Mouse (Mus musculus): ENCODE measurements around the gene Map7. TPM values are rescaled to one million over a fixed set of nuclear protein-coding genes. Genes with fewer than 3 reads are reported as not detected.

Map7 gene
- polyA plus RNA-seq, 1 experiment, result 0.23 TPM

DNA sequence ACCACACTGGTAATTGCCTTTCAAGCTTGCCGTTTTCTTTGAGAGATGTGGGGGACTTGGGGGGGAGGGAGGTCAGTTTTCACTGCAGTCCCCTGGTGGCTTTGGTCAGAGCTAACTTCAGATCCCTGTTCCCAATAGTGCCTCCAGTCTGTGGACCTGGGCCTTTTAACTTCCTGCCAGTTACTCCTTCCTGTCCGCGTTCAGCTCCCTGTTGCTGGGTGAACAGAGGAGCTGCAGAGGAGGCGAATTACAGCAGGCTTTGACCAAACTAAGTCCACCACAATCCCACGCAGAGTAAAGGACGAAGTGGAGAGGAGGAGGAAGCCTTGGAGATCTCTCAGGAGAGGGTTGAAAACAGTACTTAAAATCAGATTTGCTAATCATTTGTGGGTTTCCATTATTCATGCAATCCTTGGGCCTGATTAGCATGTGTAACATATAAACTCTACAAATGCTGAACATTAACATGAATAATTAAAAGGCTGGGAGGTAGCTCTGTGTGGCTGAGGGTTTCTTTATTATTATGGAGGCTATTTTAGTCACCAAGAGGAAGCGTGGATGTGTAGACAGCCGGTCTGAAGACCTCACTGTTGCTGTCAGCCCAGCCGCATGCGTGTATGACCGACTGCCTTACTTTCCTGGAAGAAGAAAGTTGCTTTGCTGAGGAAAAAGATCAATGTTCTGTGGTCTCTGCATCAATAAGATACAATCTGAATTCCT is 33.6 kb downstream of the Map7 start:
- H3K4me3 ChIP-seq (ENCODE audit: insufficient read depth, low read length), result no peak overlapping the region
- TF ChIP-seq POLR2A (IDR thresholded peaks at IDR 0.05; ENCODE audit: low read depth, low read length), result no peak
- no peak for TF ChIP-seq CTCF (IDR thresholded peaks at IDR 0.05; ENCODE audit: borderline replicate concordance, insufficient read depth, low read length)
- H3K27ac ChIP-seq (ENCODE audit: insufficient read depth, low read length), result no peak overlapping the region

DNA sequence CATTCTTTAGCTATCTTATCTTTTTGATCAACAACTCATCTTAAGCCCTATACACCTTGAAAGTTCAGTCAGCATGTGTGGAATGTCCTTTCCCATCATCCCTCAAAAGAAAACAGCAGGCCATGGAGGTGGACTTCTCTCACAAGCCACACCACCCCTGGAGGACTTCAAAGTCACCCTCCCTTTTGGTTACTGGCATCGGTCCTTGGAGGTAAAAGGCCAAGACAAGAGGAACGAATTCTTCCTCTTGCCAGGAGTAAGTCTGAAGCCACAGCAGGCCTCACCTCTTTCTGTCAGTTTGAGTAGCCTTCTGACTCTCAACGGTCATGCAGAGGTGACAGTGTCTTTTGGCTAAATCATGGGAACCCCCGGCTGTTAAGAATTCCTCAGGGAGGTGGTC is 36.1 kb downstream of the Map7 start:
- TF ChIP-seq POLR2A (IDR thresholded peaks at IDR 0.05; ENCODE audit: low read depth, low read length), result no peak
- no peak for TF ChIP-seq CTCF (IDR thresholded peaks at IDR 0.05; ENCODE audit: borderline replicate concordance, insufficient read depth, low read length)
- Histone ChIP-seq H3K4me1 (ENCODE audit: control insufficient read depth, insufficient read depth, low read length) (no peaks in the 10 kb centered on the region), H3K4me3 (ENCODE audit: insufficient read depth, low read length) (no peak overlapping the region), H3K27ac (ENCODE audit: insufficient read depth, low read length) (no peak overlapping the region)

More for the DNA sequence above, 33.6 kb downstream of the Map7 start:
- no peaks in the 10 kb centered on the region for H3K4me1 ChIP-seq (ENCODE audit: control insufficient read depth, insufficient read depth, low read length)

DNA sequence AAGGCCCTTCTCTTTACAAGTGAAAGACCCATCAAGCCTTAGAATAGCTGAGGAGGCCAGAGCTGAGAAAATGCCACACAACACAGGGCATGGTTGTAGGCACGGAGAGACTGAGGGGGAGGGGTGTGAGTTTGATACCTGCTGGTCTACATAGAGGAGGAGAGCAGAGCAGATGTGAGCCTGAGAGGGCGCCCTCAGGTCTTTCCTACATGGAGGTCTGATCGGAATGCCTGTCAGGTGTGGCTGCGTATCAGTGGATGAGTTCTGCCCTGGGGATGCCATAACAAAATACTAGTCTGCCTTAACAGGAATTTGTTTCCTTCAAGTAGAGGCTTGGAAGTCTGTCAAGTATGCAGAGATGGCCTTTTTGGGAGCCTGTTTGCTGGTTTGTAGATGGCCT is 37.0 kb downstream of the Map7 start:
- no peak for TF ChIP-seq POLR2A (IDR thresholded peaks at IDR 0.05; ENCODE audit: low read depth, low read length)
- TF ChIP-seq CTCF (IDR thresholded peaks at IDR 0.05; ENCODE audit: borderline replicate concordance, insufficient read depth, low read length), result no peak
- Histone ChIP-seq H3K27ac (ENCODE audit: insufficient read depth, low read length) (no peak overlapping the region), H3K4me1 (ENCODE audit: control insufficient read depth, insufficient read depth, low read length) (no peaks in the 10 kb centered on the region), H3K4me3 (ENCODE audit: insufficient read depth, low read length) (no peak overlapping the region)

DNA sequence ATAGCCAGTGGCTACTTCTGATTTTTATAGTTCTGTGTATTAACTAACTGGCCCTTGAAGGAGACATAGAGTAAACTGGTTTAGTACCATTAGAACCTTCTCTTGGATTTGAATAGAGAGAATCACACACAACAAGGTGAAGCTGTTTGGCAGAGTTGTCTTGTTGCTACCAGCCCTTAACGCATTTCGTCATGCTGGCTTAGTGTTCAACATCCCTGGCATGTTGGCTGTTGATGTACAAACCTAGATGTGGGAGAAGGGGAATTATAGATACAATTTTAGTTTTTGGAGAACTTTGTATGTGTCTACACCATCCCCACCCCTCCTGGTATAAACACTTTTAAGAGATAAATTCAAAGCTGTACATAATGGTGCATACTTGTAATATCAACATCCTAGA is 37.5 kb downstream of the Map7 start:
- no peak overlapping the region for H3K4me3 ChIP-seq (ENCODE audit: insufficient read depth, low read length)
- H3K27ac ChIP-seq (ENCODE audit: insufficient read depth, low read length), result no peak overlapping the region
- H3K4me1 ChIP-seq (ENCODE audit: control insufficient read depth, insufficient read depth, low read length), result no peaks in the 10 kb centered on the region
- no peak for TF ChIP-seq CTCF (IDR thresholded peaks at IDR 0.05; ENCODE audit: borderline replicate concordance, insufficient read depth, low read length)
- no peak for TF ChIP-seq POLR2A (IDR thresholded peaks at IDR 0.05; ENCODE audit: low read depth, low read length)

DNA sequence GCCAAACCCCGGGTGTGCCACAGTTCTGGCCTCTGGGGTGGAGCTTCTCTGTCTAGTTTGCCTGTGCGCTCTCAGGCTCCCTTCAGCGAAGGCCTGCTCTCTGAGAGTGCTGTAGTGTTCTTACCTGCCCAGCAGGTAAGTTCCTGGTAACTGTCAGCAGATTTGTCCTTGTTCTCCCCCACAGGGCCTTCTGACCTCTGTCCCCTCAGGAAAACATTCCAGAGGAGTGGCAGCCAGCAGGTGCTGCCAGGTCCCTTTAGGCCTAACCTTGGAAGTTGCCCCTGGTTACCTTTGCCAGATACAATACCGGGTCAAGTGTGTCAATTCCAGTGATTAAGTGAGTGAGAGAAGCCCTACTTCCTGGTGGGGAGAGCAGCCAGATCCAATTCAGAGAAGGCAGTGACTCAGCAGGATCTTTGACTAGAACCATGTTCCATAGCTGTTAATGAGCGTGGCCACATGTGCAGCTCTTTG is 38.6 kb downstream of the Map7 start:
- TF ChIP-seq POLR2A (IDR thresholded peaks at IDR 0.05; ENCODE audit: low read depth, low read length), result no peak
- no peak for TF ChIP-seq CTCF (IDR thresholded peaks at IDR 0.05; ENCODE audit: borderline replicate concordance, insufficient read depth, low read length)

DNA sequence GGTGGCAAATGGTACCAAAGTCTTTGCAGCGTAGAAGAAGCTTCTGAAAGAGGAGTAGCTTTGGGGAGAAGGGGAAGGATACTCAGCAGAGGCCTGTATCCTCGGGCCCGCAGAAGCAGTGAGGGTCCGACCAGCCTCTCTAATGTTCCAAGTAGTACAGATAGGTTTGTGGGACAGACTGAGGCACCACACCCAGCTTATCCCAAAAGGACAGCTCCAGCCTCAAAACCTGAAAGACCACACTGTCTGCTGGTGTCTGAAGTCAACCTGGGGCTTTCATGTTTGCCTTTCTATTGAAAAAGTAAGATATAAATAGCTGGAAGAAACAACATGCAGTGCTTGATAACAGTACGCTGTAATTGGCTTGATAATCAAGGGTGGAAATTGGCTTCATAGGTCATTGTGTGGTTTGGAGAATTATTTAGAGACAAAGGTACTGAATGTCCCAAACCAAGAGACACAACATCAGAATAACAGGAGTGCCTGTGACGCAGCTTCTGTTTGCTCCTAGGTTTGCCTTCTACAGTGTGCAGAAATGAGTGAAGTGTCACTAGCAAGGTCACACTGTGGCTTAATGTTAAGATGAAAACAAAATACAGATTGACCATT is 42.0 kb downstream of the Map7 start:
- Histone ChIP-seq H3K27ac (ENCODE audit: insufficient read depth, low read length) (no peak overlapping the region), H3K4me3 (ENCODE audit: insufficient read depth, low read length) (no peak overlapping the region), H3K4me1 (ENCODE audit: control insufficient read depth, insufficient read depth, low read length) (no peaks in the 10 kb centered on the region)
- no peak for TF ChIP-seq POLR2A (IDR thresholded peaks at IDR 0.05; ENCODE audit: low read depth, low read length)
- TF ChIP-seq CTCF (IDR thresholded peaks at IDR 0.05; ENCODE audit: borderline replicate concordance, insufficient read depth, low read length), result no peak

More for the DNA sequence above, 38.6 kb downstream of the Map7 start:
- Histone ChIP-seq H3K27ac (ENCODE audit: insufficient read depth, low read length) (no peak overlapping the region), H3K4me1 (ENCODE audit: control insufficient read depth, insufficient read depth, low read length) (no peaks in the 10 kb centered on the region), H3K4me3 (ENCODE audit: insufficient read depth, low read length) (no peak overlapping the region)

DNA sequence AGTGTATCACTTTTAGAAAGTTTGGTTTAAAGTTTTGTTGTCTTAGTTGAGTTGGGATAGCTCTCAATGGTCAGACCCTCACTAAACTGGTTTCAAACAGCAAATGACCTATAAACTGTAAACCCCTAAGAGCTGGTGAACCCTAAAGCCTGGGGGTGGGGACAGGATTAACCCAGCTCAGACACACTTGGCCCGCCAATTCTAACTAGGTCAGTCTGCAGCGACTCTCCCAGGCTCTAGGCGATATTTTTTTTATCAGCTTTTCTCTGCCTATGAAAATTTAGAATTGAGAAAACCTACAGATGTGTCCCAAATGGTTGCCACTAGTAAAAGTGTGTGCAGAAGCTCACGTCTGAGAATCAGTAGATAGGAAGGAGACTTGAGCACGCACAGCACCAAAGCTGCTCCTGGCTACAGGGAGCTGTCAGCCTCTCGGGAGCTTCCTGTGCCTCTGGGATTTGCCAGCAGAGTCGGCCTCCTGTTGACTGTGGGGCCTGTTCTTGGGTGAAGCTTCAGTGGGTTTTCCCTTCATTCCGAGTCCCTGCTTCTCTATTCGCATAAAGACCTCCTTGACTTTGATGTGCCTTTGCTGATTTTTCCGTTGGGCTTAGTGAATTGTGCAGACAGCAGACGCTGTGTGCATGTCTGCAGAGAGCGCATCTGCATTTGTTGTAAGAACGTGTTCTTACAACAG is 46.7 kb downstream of the Map7 start:
- TF ChIP-seq POLR2A (IDR thresholded peaks at IDR 0.05; ENCODE audit: low read depth, low read length), result no peak
- TF ChIP-seq CTCF (IDR thresholded peaks at IDR 0.05; ENCODE audit: borderline replicate concordance, insufficient read depth, low read length), result no peak
- Histone ChIP-seq H3K4me1 (ENCODE audit: control insufficient read depth, insufficient read depth, low read length) (no peaks in the 10 kb centered on the region), H3K27ac (ENCODE audit: insufficient read depth, low read length) (no peak overlapping the region), H3K4me3 (ENCODE audit: insufficient read depth, low read length) (no peak overlapping the region)

DNA sequence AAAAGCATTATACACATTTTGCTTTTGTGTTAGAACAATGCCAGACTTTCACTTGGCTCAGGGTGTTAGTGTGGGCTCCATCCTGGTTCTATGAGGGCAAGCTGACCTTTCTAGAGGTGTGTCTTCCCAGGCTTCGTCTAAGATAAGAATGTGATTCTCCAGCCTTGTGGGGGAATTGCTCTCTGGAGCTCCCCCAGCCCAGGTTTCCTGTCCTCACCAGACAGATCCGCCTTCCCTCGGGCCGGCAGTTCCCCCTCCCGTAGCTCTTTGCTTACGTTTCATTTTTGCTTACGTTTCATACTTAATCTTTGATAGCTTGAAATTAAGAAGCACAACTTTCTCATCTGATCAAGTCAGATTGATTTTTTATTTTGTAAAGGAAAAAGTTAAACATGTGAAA is 48.8 kb downstream of the Map7 start:
- no peak for TF ChIP-seq POLR2A (IDR thresholded peaks at IDR 0.05; ENCODE audit: low read depth, low read length)
- no peak for TF ChIP-seq CTCF (IDR thresholded peaks at IDR 0.05; ENCODE audit: borderline replicate concordance, insufficient read depth, low read length)
- Histone ChIP-seq H3K4me3 (ENCODE audit: insufficient read depth, low read length) (no peak overlapping the region), H3K4me1 (ENCODE audit: control insufficient read depth, insufficient read depth, low read length) (no peaks in the 10 kb centered on the region), H3K27ac (ENCODE audit: insufficient read depth, low read length) (no peak overlapping the region)

DNA sequence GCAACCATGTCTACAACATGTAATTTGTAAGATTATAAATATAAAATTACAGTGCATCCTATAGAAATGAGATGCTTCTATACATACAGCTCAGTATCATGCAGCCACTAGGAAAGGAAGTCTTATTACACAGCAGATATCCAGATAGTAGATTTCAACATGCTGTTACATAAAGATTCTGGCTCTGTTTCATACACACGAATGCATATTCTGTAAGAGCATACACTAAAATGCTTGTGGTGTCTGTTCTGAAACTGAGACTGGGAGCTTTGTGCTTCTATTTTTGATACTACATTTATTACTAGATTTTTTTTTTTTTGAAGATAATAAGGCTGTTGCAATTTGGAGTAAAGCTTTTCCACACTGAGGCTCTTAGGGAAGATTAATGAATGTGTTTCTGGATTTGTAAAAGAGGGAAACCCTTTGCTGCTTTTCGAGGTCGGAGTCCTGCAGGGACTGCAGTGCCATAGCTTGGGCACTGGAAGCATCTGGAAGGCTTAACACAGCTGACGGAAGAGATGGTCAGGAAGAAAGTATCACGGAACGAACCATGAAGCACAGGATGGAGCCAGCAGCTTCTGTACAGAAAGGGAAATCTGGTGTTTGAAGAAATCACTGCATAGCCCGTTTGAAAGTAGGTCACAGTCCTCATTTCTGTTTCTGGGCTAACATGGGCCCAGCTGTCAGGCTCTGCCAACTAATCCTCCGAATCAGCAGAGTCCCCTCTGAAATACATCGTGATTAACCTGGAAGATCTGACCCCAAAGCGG is 50.9 kb downstream of the Map7 start:
- no peak for TF ChIP-seq CTCF (IDR thresholded peaks at IDR 0.05; ENCODE audit: borderline replicate concordance, insufficient read depth, low read length)
- TF ChIP-seq POLR2A (IDR thresholded peaks at IDR 0.05; ENCODE audit: low read depth, low read length), result no peak
- H3K4me1 ChIP-seq (ENCODE audit: control insufficient read depth, insufficient read depth, low read length), result no peaks in the 10 kb centered on the region

More for the DNA sequence above, 50.9 kb downstream of the Map7 start:
- H3K27ac ChIP-seq (ENCODE audit: insufficient read depth, low read length), result no peak overlapping the region
- no peak overlapping the region for H3K4me3 ChIP-seq (ENCODE audit: insufficient read depth, low read length)
